Mouse (Mus musculus): ENCODE measurements around the gene Slc24a3.

DNA sequence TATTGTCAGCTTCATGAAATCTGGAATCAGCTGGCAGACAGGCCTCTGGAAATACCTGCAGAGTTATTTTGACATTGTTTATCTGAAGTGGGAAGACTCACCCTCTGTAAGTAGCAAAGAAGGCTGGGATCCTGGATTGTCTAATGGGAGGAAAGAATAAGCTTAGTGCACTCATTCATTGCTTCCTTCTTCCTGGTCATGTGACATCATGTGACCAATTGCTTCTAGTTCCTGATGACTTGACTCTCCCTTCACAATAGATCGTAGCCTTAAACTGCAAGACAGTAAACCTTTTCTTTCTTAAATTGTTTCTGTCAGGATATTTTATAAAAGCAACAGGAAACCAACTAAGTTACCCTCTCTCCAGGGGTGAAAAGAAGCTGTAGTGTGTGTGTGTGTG is 374.1 kb downstream of the Slc24a3 start:
- no peak for TF ChIP-seq POLR2A (IDR thresholded peaks at IDR 0.05; ENCODE audit: extremely low read depth, insufficient read depth, low read length)
- TF ChIP-seq CTCF (IDR thresholded peaks at IDR 0.05; ENCODE audit: low read depth, low read length): no peak

Data from liver, adult 2 months (tissue).